Mouse (Mus musculus) hindbrain, embryonic 11.5 days (tissue): ENCODE data around the gene Gtf2h2. TPM values are rescaled to one million over a fixed set of nuclear protein-coding genes. Genes with fewer than 3 reads are reported as not detected.
"Not testable (repeated sequence)": the region's sequence is repeated elsewhere in the genome, so short reads cannot be mapped to it uniquely, and the experiment has no call there.

Experiments used
- ATAC-seq: fragments of 200-750 bp; cut with Nextera tagmentation; 2 replicates; pipeline ENCODE4 v1.8.0; 2017; ENCODE audit warnings: mild to moderate bottlenecking, moderate TSS enrichment, moderate library complexity; ENCODE audit not compliant: low FRiP score
- DNase-seq: peaks from one replicate; pipeline ENCODE4 v3.0.0-alpha.2; 2015; ENCODE audit warnings: low spot score
- H3K27ac ChIP-seq: fragments of 300-500 bp; sonication (generic); 2 replicates; pipeline ENCODE4 v1.5.1; 2014; ENCODE audit warnings: mild to moderate bottlenecking, low read depth, low read length
- H3K27me3 ChIP-seq: fragments of 300-500 bp; sonication (generic); 2 replicates; pipeline ENCODE4 v1.6.1; 2014; ENCODE audit warnings: mild to moderate bottlenecking, low read length, moderate library complexity, mixed read lengths; ENCODE audit not compliant: control insufficient read depth, insufficient read depth
- H3K36me3 ChIP-seq: fragments of 300-500 bp; sonication (generic); 2 replicates; pipeline ENCODE4 v1.6.1; 2014; ENCODE audit warnings: mild to moderate bottlenecking, low read length, moderate library complexity, mixed read lengths; ENCODE audit not compliant: control insufficient read depth, insufficient read depth
- H3K4me1 ChIP-seq: fragments of 300-500 bp; sonication (generic); replicated peaks from 2 replicates; pipeline ENCODE4 v1.6.1; 2014; ENCODE audit warnings: low read length, mixed read lengths; ENCODE audit not compliant: control insufficient read depth, insufficient read depth
- H3K4me2 ChIP-seq: fragments of 300-500 bp; sonication (generic); replicated peaks from 2 replicates; pipeline ENCODE4 v1.6.1; 2014; ENCODE audit warnings: mild to moderate bottlenecking, low read depth, low read length
- H3K4me3 ChIP-seq: fragments of 300-500 bp; sonication (generic); 2 replicates; pipeline ENCODE4 v1.5.1; 2014; ENCODE audit warnings: low read depth, low read length
- H3K9ac ChIP-seq: fragments of 300-500 bp; sonication (generic); 2 replicates; pipeline ENCODE4 v1.6.1; 2014; ENCODE audit warnings: low read depth, low read length
- H3K9me3 ChIP-seq: fragments of 300-500 bp; sonication (generic); 2 replicates; pipeline ENCODE4 v1.6.1; 2016; ENCODE audit warnings: low read length; ENCODE audit not compliant: control insufficient read depth
- WGBS: fragments of 180-500 bp; shearing (Covaris S2); extraction: QIAGEN DNeasy Blood & Tissue Kit; methylation state at CpG from one replicate; pipeline ENCODE4 v1.1.7; 2014; 5-methylcytosine and 5-hydroxymethylcytosine counted together
- polyA plus RNA-seq: library from polyadenylated mRNA; unstranded; fragments of >200 nt; fragmentation: Nextera tagmentation; extraction: Ambion mirVana; gene quantifications from 2 replicates; pipeline ENCODE4 v1.2.1, GENCODE M21; 2014

Gtf2h2 gene
- polyA plus RNA-seq, 1 experiment from 2014 or later, result 97.7 TPM

- no peak overlapping the region for H3K4me2 ChIP-seq
- H3K27me3 ChIP-seq, result no peaks in the 10 kb centered on the region
- H3K9ac ChIP-seq, result no peak overlapping the region
- no peak overlapping the region for H3K4me3 ChIP-seq
- no peak overlapping the region for H3K27ac ChIP-seq
- WGBS, result 84% methylated on average over 4 of the region's 4 CpGs
- no peaks in the 10 kb centered on the region for H3K9me3 ChIP-seq
- no peaks in the 10 kb centered on the region for H3K4me1 ChIP-seq
- no peaks in the 10 kb centered on the region for H3K36me3 ChIP-seq
- DNase-seq, result no peak
- ATAC-seq, result no peak
Observed at GRCm38 (mm10) chr13:100495337-100495736, 3.0 kb upstream of the Gtf2h2 start.

- H3K27me3 ChIP-seq, H3K4me1 ChIP-seq, H3K9ac ChIP-seq, H3K4me2 ChIP-seq, ATAC-seq, DNase-seq, H3K36me3 ChIP-seq, H3K9me3 ChIP-seq, H3K27ac ChIP-seq, H3K4me3 ChIP-seq: not testable (repeated sequence)
- 63% methylated on average over 8 of the region's 8 CpGs for WGBS
Observed at GRCm38 (mm10) chr13:100494370-100494769, 2.0 kb upstream of the Gtf2h2 start.

- no peak for DNase-seq
- Histone ChIP-seq H3K4me1 (no peaks in the 10 kb centered on the region), H3K4me2 (no peak overlapping the region), H3K9ac (no peak overlapping the region), H3K9me3 (no peaks in the 10 kb centered on the region), H3K27ac (no peak overlapping the region), H3K4me3 (no peak overlapping the region), H3K27me3 (no peaks in the 10 kb centered on the region), H3K36me3 (0 out of 2 replicates have a peak, but pooled peaks cover 1% of the 10 kb centered on the region)
- ATAC-seq, result no peak
- 78% methylated on average over 8 of the region's 8 CpGs for WGBS
Observed at GRCm38 (mm10) chr13:100493313-100493712, 934 bp upstream of the Gtf2h2 start.

GRCm38 (mm10) chr13:100491623-100492022 lies 756 bp downstream of the Gtf2h2 start:
- H3K4me1 ChIP-seq, result no peaks in the 10 kb centered on the region
- H3K27me3 ChIP-seq, result no peaks in the 10 kb centered on the region
- peak overlapping the region; percentile 87 for H3K4me3 ChIP-seq
- no peaks in the 10 kb centered on the region for H3K9me3 ChIP-seq
- 0 out of 2 replicates have a peak, but pooled peaks cover 4% of the 10 kb centered on the region for H3K36me3 ChIP-seq
- DNase-seq (no peak), ATAC-seq (peak; percentile 59; the same call in 1 of the 2 replicates)
- H3K4me2 ChIP-seq, result peak overlapping the region; percentile 60
- H3K27ac ChIP-seq, result no peak overlapping the region
- 16% methylated on average over 6 of the region's 6 CpGs for WGBS
- H3K9ac ChIP-seq, result peak overlapping the region; percentile 90

- no peaks in the 10 kb centered on the region for H3K4me1 ChIP-seq
- H3K36me3 ChIP-seq, result 0 out of 2 replicates have a peak, but pooled peaks cover 4% of the 10 kb centered on the region
- no peak for ATAC-seq
- H3K4me3 ChIP-seq, result no peak overlapping the region
- H3K9me3 ChIP-seq, result no peaks in the 10 kb centered on the region
- H3K27me3 ChIP-seq, result no peaks in the 10 kb centered on the region
- 92% methylated on average over 5 of the region's 5 CpGs for WGBS
- no peak overlapping the region for H3K27ac ChIP-seq
- no peak for DNase-seq
- no peak overlapping the region for H3K4me2 ChIP-seq
- no peak overlapping the region for H3K9ac ChIP-seq
Observed at GRCm38 (mm10) chr13:100490424-100490823, 2.0 kb downstream of the Gtf2h2 start.

GRCm38 (mm10) chr13:100483610-100484009 lies 8.8 kb downstream of the Gtf2h2 start:
- H3K4me1 ChIP-seq, result no peaks in the 10 kb centered on the region
- H3K27ac ChIP-seq, result no peak overlapping the region
- H3K36me3 ChIP-seq, result 0 out of 2 replicates have a peak, but pooled peaks cover 4% of the 10 kb centered on the region
- H3K27me3 ChIP-seq, result no peaks in the 10 kb centered on the region
- H3K4me2 ChIP-seq, result no peak overlapping the region
- H3K9ac ChIP-seq, result no peak overlapping the region
- no peak overlapping the region for H3K4me3 ChIP-seq
- H3K9me3 ChIP-seq, result no peaks in the 10 kb centered on the region
- WGBS, result 95% methylated on average over 7 of the region's 7 CpGs
- DNase-seq (no peak), ATAC-seq (no peak)

- no peak overlapping the region for H3K4me2 ChIP-seq
- H3K36me3 ChIP-seq, result peaks cover 12% of the 10 kb centered on the region
- no peaks in the 10 kb centered on the region for H3K27me3 ChIP-seq
- H3K4me1 ChIP-seq, result no peaks in the 10 kb centered on the region
- H3K27ac ChIP-seq, result no peak overlapping the region
- H3K4me3 ChIP-seq, result no peak overlapping the region
- WGBS, result 95% methylated on average over 2 of the region's 2 CpGs
- no peaks in the 10 kb centered on the region; the same call in 1 of the 2 replicates for H3K9me3 ChIP-seq
- no peak overlapping the region for H3K9ac ChIP-seq
- DNase-seq (no peak), ATAC-seq (no peak)
Observed at GRCm38 (mm10) chr13:100463527-100464222, 28.7 kb downstream of the Gtf2h2 start.

GRCm38 (mm10) chr13:100461336-100461735 lies 31.0 kb downstream of the Gtf2h2 start:
- Histone ChIP-seq H3K27me3 (no peaks in the 10 kb centered on the region), H3K27ac (no peak overlapping the region), H3K4me1 (no peaks in the 10 kb centered on the region), H3K36me3 (no peaks in the 10 kb centered on the region), H3K4me3 (no peak overlapping the region), H3K9me3 (no peaks in the 10 kb centered on the region), H3K4me2 (no peak overlapping the region), H3K9ac (no peak overlapping the region)
- ATAC-seq (no peak), DNase-seq (no peak)
- WGBS, result 86% methylated on average over 3 of the region's 3 CpGs
